Mouse (Mus musculus) Patski (cell line): ENCODE measurements around the gene Copg1. TPM values are rescaled to one million over a fixed set of nuclear protein-coding genes. Genes with fewer than 3 reads are reported as not detected.
"Not testable (repeated sequence)": the region's sequence is repeated elsewhere in the genome, so short reads cannot be mapped to it uniquely, and the experiment has no call there.

Experiments
- ATAC-seq: fragments of 100-300 bp; one replicate; pipeline ENCODE4 v1.8.0; 2021
- CTCF ChIA-PET: fragments of 350-600 bp; sonication (Branson Sonifier 250); formaldehyde crosslinking; loops from one replicate; lab custom pipeline; 2022; ENCODE audit warnings: inconsistent platforms; lab: Charles Lee
- POLR2A ChIA-PET: fragments of 350-600 bp; sonication (Branson Sonifier 250); formaldehyde crosslinking; loops from one replicate; lab custom pipeline; 2022; ENCODE audit warnings: antibody characterized with exemption, inconsistent platforms; lab: Charles Lee
- DNase-seq: peaks from one replicate; pipeline ENCODE4 v3.0.0-alpha.2; 2011; ENCODE audit warnings: low read depth, low spot score
- H3K27me3 ChIP-seq: fragments of 371-371 bp; one replicate; pipeline ENCODE4 v1.5.1; 2021
- CTCF ChIP-seq: fragments of 100-300 bp; IDR thresholded peaks from one replicate; pipeline ENCODE4 v1.5.1; 2021
- in situ Hi-C: fragments of 300-500 bp; cut with MboI; formaldehyde crosslinking; loops from 3 replicates; pipeline ENCODE4 v1.11.1; 2018; ENCODE audit warnings: low pct_unique_long_range_greater_than_20kb, mixed read lengths
- polyA plus RNA-seq: library from polyadenylated mRNA; unstranded; gene quantifications from one replicate; pipeline ENCODE4 v1.2.3, GENCODE M21; 2021

The Copg1 gene
- polyA plus RNA-seq, 1 experiment from 2014 or later, result 128 TPM

DNA sequence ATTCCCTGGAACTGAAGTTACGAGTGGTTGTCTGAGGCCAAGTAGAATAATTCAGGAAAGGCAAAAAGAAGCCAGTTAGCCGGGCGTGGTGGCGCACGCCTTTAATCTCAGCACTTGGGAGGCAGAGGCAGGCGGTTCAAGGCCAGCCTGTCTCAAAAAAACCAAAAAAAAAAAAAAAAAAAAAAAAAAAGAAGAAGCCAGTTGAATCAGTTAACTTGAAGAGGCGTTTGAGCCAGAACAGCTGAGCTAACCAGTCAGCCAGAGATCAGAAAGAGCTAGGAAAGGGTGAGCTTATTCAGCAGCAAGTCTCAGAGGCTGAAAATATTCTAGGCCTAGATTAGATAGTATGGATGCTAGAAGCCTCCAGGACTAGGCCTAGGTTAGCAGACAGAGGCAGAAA, 54.6 kb downstream of the Copg1 start:
- no peak for TF ChIP-seq CTCF
- DNase-seq (no peak), ATAC-seq (no peak)
- POLR2A ChIA-PET, result no interaction called here
- H3K27me3 ChIP-seq, result no peaks in the 10 kb centered on the region
- in situ Hi-C loops, result no loop called here
- CTCF ChIA-PET, result no interaction called here

DNA sequence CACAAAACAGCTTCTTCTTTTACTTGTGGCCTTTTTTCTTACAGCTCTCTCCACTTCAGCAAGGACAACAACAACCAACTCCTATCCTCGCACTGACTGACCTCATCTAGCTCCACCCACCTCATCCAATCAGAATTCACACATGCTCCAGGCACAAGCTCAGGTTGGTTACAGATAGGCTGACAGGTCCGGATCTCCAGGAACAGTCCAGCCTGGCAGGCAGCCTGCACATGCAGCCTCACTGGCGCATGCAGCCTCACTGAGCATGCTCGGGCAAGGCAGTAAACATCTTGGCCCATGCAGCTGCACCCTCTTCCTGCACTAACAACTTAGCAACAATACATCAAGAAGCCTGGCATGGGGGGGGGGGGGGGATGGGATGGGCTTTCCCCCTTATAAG, 74.8 kb downstream of the Copg1 start:
- H3K27me3 ChIP-seq, CTCF ChIA-PET, ATAC-seq, DNase-seq, POLR2A ChIA-PET, in situ Hi-C loops: not testable (repeated sequence)

Other genes starting within 250 kb of the Copg1 start
- gene Aplf, start 215.6 kb upstream of the Copg1 start, polyA plus RNA-seq, result 12.1 TPM
- 0.10 TPM for gene Efcc1, start 156.9 kb upstream of the Copg1 start, polyA plus RNA-seq
- gene Gp9, start 109.7 kb upstream of the Copg1 start, polyA plus RNA-seq, result not detected
- gene Rab43, start 75.7 kb upstream of the Copg1 start, polyA plus RNA-seq, result 26.7 TPM
- 11.2 TPM for gene Gm45140, start 52.0 kb upstream of the Copg1 start, polyA plus RNA-seq
- 59.6 TPM for gene Isy1, start 49.0 kb upstream of the Copg1 start, polyA plus RNA-seq
- 364 TPM for gene Cnbp, start 36.7 kb upstream of the Copg1 start, polyA plus RNA-seq
- 36.8 TPM for gene Hmces, start 26.1 kb downstream of the Copg1 start, polyA plus RNA-seq
- gene H1fx, start 93.8 kb downstream of the Copg1 start, polyA plus RNA-seq, result 29.6 TPM
- gene Rab7, start 157.5 kb downstream of the Copg1 start, polyA plus RNA-seq, result 345 TPM
- gene Rpn1, start 196.7 kb downstream of the Copg1 start, polyA plus RNA-seq, result 218 TPM